Mouse (Mus musculus) ovary, adult 18-20 months (tissue): ENCODE results near the gene Rab11fip2.

Experiments
- DNase-seq: peaks from one replicate; pipeline ENCODE4 v3.0.0; 2022; ENCODE audit warnings: low spot score, mixed read lengths

Rab11fip2 gene

GRCm38 (mm10) chr19:59853061-59853460 lies 90.4 kb downstream of the Rab11fip2 start:
- DNase-seq, result no peak
